Mouse (Mus musculus): Measurements from ENCODE around the gene Pth2. TPM values are rescaled to one million over a fixed set of nuclear protein-coding genes. Genes with fewer than 3 reads are reported as not detected.

Gene Pth2
- polyA plus RNA-seq, 1 experiment, result not detected

DNA sequence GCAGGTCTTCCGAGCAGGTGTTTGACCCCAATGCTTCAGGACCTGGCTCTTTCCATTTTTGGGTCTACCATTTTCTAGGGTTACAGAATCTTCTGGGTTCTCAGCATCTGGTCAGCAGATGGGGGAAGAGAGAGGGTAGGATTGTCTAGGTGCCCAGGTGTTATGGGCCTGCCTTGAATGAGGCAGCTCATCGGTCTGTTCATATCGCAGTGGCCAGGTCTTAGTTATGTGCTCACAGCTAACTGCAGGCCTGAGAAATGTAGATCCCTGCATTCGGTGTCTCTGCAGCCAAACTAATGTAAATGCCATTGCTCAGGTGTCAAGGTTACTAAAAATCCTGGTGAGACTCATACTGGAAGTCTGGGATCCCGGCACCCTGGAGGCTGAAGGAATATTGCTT is 45.6 kb downstream of the Pth2 start:
- no peak for TF ChIP-seq MYOG (IDR thresholded peaks at IDR 0.05; ENCODE audit: control insufficient read depth in 1 of 3, insufficient read depth in 1 of 3, insufficient read length in 2 of 3, low read depth in 2 of 3)
- TF ChIP-seq POLR2AphosphoS2 (IDR thresholded peaks at IDR 0.05; ENCODE audit: insufficient read length, low read depth), result no peak
- TF ChIP-seq SRF (IDR thresholded peaks at IDR 0.05; ENCODE audit: control insufficient read depth, insufficient read length, low read depth), result no peak
- TF ChIP-seq REST (IDR thresholded peaks at IDR 0.05; ENCODE audit: insufficient read depth, insufficient read length), result no peak
- TF ChIP-seq E2F4 (IDR thresholded peaks at IDR 0.05; ENCODE audit: insufficient read depth), result no peak
- no peak for TF ChIP-seq USF1 (IDR thresholded peaks at IDR 0.05; ENCODE audit: low read depth)
- TF ChIP-seq MAX (IDR thresholded peaks at IDR 0.05; ENCODE audit: low read depth), result no peak
- no peak for TF ChIP-seq TCF3 (IDR thresholded peaks at IDR 0.05; ENCODE audit: insufficient read length, low read depth)
- no peak for TF ChIP-seq MYOD1 (IDR thresholded peaks at IDR 0.05; ENCODE audit: control insufficient read depth in 1 of 3, insufficient read length in 2 of 3, low read depth in 2 of 3)
- no peak for TF ChIP-seq TCF12 (IDR thresholded peaks at IDR 0.05; ENCODE audit: insufficient read depth, poor library complexity, severe bottlenecking)
- Histone ChIP-seq H3K79me2 (ENCODE audit: control insufficient read depth, insufficient read depth) (no peaks in the 10 kb centered on the region), H3K4me3 (no peak overlapping the region), H3K36me3 (ENCODE audit: control insufficient read depth, insufficient read depth) (peaks cover 20% of the 10 kb centered on the region), H3K4me2 (ENCODE audit: low read depth) (no peak overlapping the region), H3ac (ENCODE audit: control insufficient read depth, insufficient read length) (no peak overlapping the region), H3K27me3 (ENCODE audit: control insufficient read depth, insufficient read depth, insufficient read length) (no peaks in the 10 kb centered on the region)

DNA sequence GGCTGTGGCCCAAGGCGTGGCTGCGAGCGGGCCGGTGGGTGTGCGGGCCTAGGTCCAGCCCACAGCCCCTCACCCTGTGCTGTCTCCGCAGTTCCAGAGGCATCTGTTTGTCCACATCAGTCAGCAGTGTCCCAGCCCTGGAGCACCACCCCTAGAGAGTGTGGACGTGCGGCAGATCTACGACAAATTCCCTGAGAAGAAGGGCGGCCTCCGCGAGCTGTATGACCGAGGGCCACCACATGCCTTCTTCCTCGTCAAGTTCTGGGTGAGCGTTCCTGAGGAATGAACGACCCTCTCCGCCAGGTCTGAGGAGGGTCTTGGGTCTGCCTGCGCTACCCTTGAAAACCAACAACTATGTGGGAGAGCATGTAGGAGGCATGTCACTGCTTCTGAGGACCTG is 47.8 kb downstream of the Pth2 start:
- no peaks in the 10 kb centered on the region for H3K27me3 ChIP-seq (ENCODE audit: control insufficient read depth, insufficient read depth, insufficient read length)

DNA sequence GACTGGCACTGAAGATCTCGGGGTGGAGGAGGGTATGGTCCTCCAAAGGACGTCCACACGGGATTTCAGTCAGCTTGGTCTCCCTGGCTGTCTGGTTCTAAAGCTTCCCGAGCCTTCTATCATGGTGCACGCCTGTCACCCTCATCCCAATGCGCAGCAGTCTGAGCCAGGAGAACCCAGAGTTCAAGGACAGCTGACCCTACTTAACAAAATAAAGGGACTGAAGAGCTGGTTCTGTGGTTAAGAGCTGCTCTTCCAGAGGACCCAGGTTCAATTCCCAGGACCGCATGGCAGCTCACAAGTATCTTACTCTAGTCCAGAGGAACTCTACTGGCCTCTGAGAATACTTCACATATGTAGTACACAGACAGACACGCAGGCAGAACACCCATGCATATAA is 48.3 kb downstream of the Pth2 start:
- no peak overlapping the region for H3K4me2 ChIP-seq (ENCODE audit: low read depth)
- H3K36me3 ChIP-seq (ENCODE audit: control insufficient read depth, insufficient read depth), result peaks cover 19% of the 10 kb centered on the region
- H3ac ChIP-seq (ENCODE audit: control insufficient read depth, insufficient read length), result no peak overlapping the region
- TF ChIP-seq USF1 (IDR thresholded peaks at IDR 0.05; ENCODE audit: low read depth) (no peak), SRF (IDR thresholded peaks at IDR 0.05; ENCODE audit: control insufficient read depth, insufficient read length, low read depth) (no peak), REST (IDR thresholded peaks at IDR 0.05; ENCODE audit: insufficient read depth, insufficient read length) (no peak), POLR2AphosphoS2 (IDR thresholded peaks at IDR 0.05; ENCODE audit: insufficient read length, low read depth) (no peak), TCF12 (IDR thresholded peaks at IDR 0.05; ENCODE audit: insufficient read depth, poor library complexity, severe bottlenecking) (no peak), E2F4 (IDR thresholded peaks at IDR 0.05; ENCODE audit: insufficient read depth) (no peak), MYOD1 (IDR thresholded peaks at IDR 0.05; ENCODE audit: control insufficient read depth in 1 of 3, insufficient read length in 2 of 3, low read depth in 2 of 3) (no peak), POLR2A (IDR thresholded peaks at IDR 0.05; ENCODE audit: insufficient read length, low read depth) (no peak), TCF3 (IDR thresholded peaks at IDR 0.05; ENCODE audit: insufficient read length, low read depth) (no peak), CEBPB (IDR thresholded peaks at IDR 0.05; ENCODE audit: insufficient read depth, poor library complexity, severe bottlenecking) (no peak)
- no peaks in the 10 kb centered on the region for H3K27me3 ChIP-seq (ENCODE audit: control insufficient read depth, insufficient read depth, insufficient read length)
- no peak overlapping the region for H3K4me3 ChIP-seq
- no peaks in the 10 kb centered on the region for H3K79me2 ChIP-seq (ENCODE audit: control insufficient read depth, insufficient read depth)

More for the DNA sequence above, 47.8 kb downstream of the Pth2 start:
- H3K36me3 ChIP-seq (ENCODE audit: control insufficient read depth, insufficient read depth), result peaks cover 19% of the 10 kb centered on the region
- H3K4me2 ChIP-seq (ENCODE audit: low read depth), result no peak overlapping the region
- no peak overlapping the region for H3K4me3 ChIP-seq
- TF ChIP-seq E2F4 (IDR thresholded peaks at IDR 0.05; ENCODE audit: insufficient read depth) (no peak), MYOG (IDR thresholded peaks at IDR 0.05; ENCODE audit: control insufficient read depth in 1 of 3, insufficient read depth in 1 of 3, insufficient read length in 2 of 3, low read depth in 2 of 3) (no peak), MYOD1 (IDR thresholded peaks at IDR 0.05; ENCODE audit: control insufficient read depth in 1 of 3, insufficient read length in 2 of 3, low read depth in 2 of 3) (no peak), POLR2AphosphoS2 (IDR thresholded peaks at IDR 0.05; ENCODE audit: insufficient read length, low read depth) (no peak), REST (IDR thresholded peaks at IDR 0.05; ENCODE audit: insufficient read depth, insufficient read length) (no peak), TCF12 (IDR thresholded peaks at IDR 0.05; ENCODE audit: insufficient read depth, poor library complexity, severe bottlenecking) (no peak), TCF3 (IDR thresholded peaks at IDR 0.05; ENCODE audit: insufficient read length, low read depth) (no peak), USF1 (IDR thresholded peaks at IDR 0.05; ENCODE audit: low read depth) (no peak), CEBPB (IDR thresholded peaks at IDR 0.05; ENCODE audit: insufficient read depth, poor library complexity, severe bottlenecking) (no peak), SRF (IDR thresholded peaks at IDR 0.05; ENCODE audit: control insufficient read depth, insufficient read length, low read depth) (no peak), POLR2A (IDR thresholded peaks at IDR 0.05; ENCODE audit: insufficient read length, low read depth) (no peak), MAX (IDR thresholded peaks at IDR 0.05; ENCODE audit: low read depth) (no peak)
- H3ac ChIP-seq (ENCODE audit: control insufficient read depth, insufficient read length), result no peak overlapping the region
- no peaks in the 10 kb centered on the region for H3K79me2 ChIP-seq (ENCODE audit: control insufficient read depth, insufficient read depth)

DNA sequence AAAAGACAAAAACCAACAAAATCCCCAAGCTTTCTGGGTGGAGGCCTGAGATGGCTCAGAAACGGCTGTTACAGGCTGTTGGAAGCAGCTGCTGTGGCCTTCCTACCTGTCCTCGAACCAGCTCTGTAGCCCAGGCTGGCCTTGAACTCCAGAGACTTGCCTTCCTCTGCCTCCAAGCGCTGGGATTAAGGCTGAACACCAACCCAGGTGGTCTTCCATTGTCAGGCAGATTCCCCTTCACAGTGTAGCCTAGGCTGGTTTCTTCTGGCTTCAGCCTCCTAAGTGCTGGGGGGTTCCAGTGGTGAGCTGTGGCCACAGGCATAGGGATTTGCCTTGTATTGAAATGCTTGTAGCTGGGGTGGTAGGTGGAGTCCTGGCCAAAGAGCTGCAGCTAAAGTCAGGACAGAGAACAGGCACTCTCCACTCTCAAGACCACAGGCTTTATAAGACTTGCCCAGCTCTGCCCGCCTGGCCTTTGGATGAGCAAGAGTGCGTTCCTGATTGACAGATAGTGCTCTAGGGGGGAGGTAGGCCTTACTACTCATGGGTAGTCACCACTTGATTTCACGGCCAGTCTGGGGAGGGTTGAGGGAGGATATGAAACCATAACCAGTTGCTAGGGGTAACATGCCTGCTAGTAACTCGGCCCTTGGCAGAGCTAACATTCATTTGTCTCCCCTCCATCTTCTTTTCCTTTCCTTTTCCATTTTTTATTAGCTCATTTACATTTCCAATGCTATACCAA is 48.8 kb downstream of the Pth2 start:
- no peak overlapping the region for H3K4me3 ChIP-seq
- no peak overlapping the region for H3ac ChIP-seq (ENCODE audit: control insufficient read depth, insufficient read length)
- TF ChIP-seq MYOD1 (IDR thresholded peaks at IDR 0.05; ENCODE audit: control insufficient read depth in 1 of 3, insufficient read length in 2 of 3, low read depth in 2 of 3) (no peak), POLR2AphosphoS2 (IDR thresholded peaks at IDR 0.05; ENCODE audit: insufficient read length, low read depth) (no peak), CEBPB (IDR thresholded peaks at IDR 0.05; ENCODE audit: insufficient read depth, poor library complexity, severe bottlenecking) (no peak), E2F4 (IDR thresholded peaks at IDR 0.05; ENCODE audit: insufficient read depth) (no peak), POLR2A (IDR thresholded peaks at IDR 0.05; ENCODE audit: insufficient read length, low read depth) (no peak), MYOG (IDR thresholded peaks at IDR 0.05; ENCODE audit: control insufficient read depth in 1 of 3, insufficient read depth in 1 of 3, insufficient read length in 2 of 3, low read depth in 2 of 3) (no peak), TCF12 (IDR thresholded peaks at IDR 0.05; ENCODE audit: insufficient read depth, poor library complexity, severe bottlenecking) (no peak), USF1 (IDR thresholded peaks at IDR 0.05; ENCODE audit: low read depth) (no peak), MAX (IDR thresholded peaks at IDR 0.05; ENCODE audit: low read depth) (no peak), TCF3 (IDR thresholded peaks at IDR 0.05; ENCODE audit: insufficient read length, low read depth) (no peak), REST (IDR thresholded peaks at IDR 0.05; ENCODE audit: insufficient read depth, insufficient read length) (no peak)
- H3K36me3 ChIP-seq (ENCODE audit: control insufficient read depth, insufficient read depth), result peaks cover 16% of the 10 kb centered on the region
- H3K4me2 ChIP-seq (ENCODE audit: low read depth), result no peak overlapping the region
- H3K27me3 ChIP-seq (ENCODE audit: control insufficient read depth, insufficient read depth, insufficient read length), result no peaks in the 10 kb centered on the region
- no peaks in the 10 kb centered on the region for H3K79me2 ChIP-seq (ENCODE audit: control insufficient read depth, insufficient read depth)

Measured in myocyte (in vitro differentiated cells).